Mouse (Mus musculus) thymus, adult 2 months (tissue): ENCODE results near the gene Gm45713.

Experiments used
- CTCF ChIP-seq: fragments of 200-500 bp; IDR thresholded peaks from 2 replicates; pipeline ENCODE4 v1.5.1; 2012; ENCODE audit warnings: mild to moderate bottlenecking, control low read depth, low read length, moderate library complexity, borderline replicate concordance; ENCODE audit not compliant: control insufficient read depth, poor library complexity, insufficient read depth; ENCODE audit errors: extremely low read depth
- POLR2A ChIP-seq: fragments of 200-500 bp; IDR thresholded peaks from 2 replicates; pipeline ENCODE4 v1.6.1; 2012; ENCODE audit warnings: mild to moderate bottlenecking, low read length, control low read depth, moderate library complexity; ENCODE audit not compliant: control insufficient read depth, poor library complexity, insufficient read depth; ENCODE audit errors: extremely low read depth

DNA sequence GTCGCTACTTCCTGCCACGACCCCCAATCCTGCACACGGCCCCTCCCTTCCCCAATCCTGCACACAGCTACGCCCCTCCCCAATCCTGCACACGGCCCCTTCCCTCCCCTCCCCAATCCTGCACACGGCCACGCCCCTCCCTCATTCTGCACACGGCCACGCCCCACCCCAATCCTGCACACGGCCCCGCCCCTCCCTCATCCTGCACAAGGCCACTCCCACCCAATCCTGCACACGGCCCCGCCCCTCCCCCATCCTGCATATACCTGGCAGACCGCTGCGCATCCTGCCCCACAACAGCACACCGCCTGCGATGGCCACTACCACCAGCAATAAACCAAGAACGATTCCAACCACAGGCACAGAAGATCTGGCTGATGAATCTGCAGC lies 42.5 kb downstream of the Gm45713 start:
- TF ChIP-seq CTCF (no peak), POLR2A (no peak)
